Mouse (Mus musculus) G1E (cell line): ENCODE data around the gene Dnm1. TPM values are rescaled to one million over a fixed set of nuclear protein-coding genes. Genes with fewer than 3 reads are reported as not detected.

ENCODE experiments used
- ATAC-seq: 2 replicates; pipeline ENCODE4 v1.8.0; 2016; ENCODE audit warnings: mild to moderate bottlenecking; ENCODE audit not compliant: insufficient number of reproducible peaks, poor library complexity, low FRiP score, severe bottlenecking; ENCODE audit errors: extremely low read depth
- DNase-seq: peaks from one replicate; pipeline ENCODE4 v3.0.0; 2012; ENCODE audit warnings: low spot score
- H3K27me3 ChIP-seq: 2 replicates; pipeline ENCODE4 v1.6.1; 2012; ENCODE audit warnings: mild to moderate bottlenecking, low read length, inconsistent platforms; ENCODE audit not compliant: insufficient read depth
- H3K36me3 ChIP-seq: replicated peaks from 2 replicates; pipeline ENCODE3; 2012; ENCODE audit warnings: mild to moderate bottlenecking, inconsistent platforms
- H3K4me1 ChIP-seq: 2 replicates; pipeline ENCODE4 v1.6.1; 2012; ENCODE audit warnings: low read depth, low read length, inconsistent platforms, mixed read lengths; ENCODE audit not compliant: insufficient read depth
- H3K4me3 ChIP-seq: 2 replicates; pipeline ENCODE4 v1.5.1; 2012; ENCODE audit warnings: low read depth, mild to moderate bottlenecking, inconsistent platforms, low read length, moderate library complexity, mixed read lengths
- H3K9me3 ChIP-seq: replicated peaks from 2 replicates; pipeline ENCODE4 v1.6.1; 2012; ENCODE audit warnings: inconsistent platforms
- CTCF ChIP-seq: IDR thresholded peaks from 2 replicates; pipeline ENCODE4 v1.5.1; 2012; ENCODE audit warnings: low read depth, low read length, inconsistent platforms, mixed read lengths
- GATA1 ChIP-seq: IDR thresholded peaks from 2 replicates; pipeline ENCODE4 v1.6.1; 2012; ENCODE audit warnings: borderline replicate concordance, low read length, inconsistent platforms, mixed read lengths
- GATA2 ChIP-seq: IDR thresholded peaks from 2 replicates; pipeline ENCODE4 v1.6.1; 2012; ENCODE audit warnings: low read depth, low read length, inconsistent platforms, borderline replicate concordance
- POLR2AphosphoS5 ChIP-seq: IDR thresholded peaks from 2 replicates; pipeline ENCODE4 v1.6.1; 2012; ENCODE audit warnings: low read depth, low read length, inconsistent platforms; ENCODE audit not compliant: insufficient replicate concordance
- TAL1 ChIP-seq: conservative IDR thresholded peaks from 2 replicates; pipeline ENCODE4 v1.6.1; 2012; ENCODE audit warnings: low read depth, low read length, inconsistent platforms, mixed read lengths
- polyA plus RNA-seq: library from polyadenylated mRNA; stranded (reverse); fragments of >175 nt; gene quantifications from 2 replicates; pipeline ENCODE4 v1.2.3, GENCODE M21; 2012
- total RNA-seq, 2 experiments: library from RNA; stranded (forward) in 1 of 2; stranded (reverse) in 1 of 2; fragments of 200-1000 nt in 1 of 2; fragments of >200 nt in 1 of 2; fragmentation: Nextera tagmentation in 1 of 2; gene quantifications; 2 replicates each; pipeline ENCODE4 v1.2.3; 2014 to 2017

Dnm1 gene
- total and polyA plus RNA-seq, 3 experiments: 0.05 to 0.14 TPM; not detected in 1

- peaks cover 29% of the 10 kb centered on the region for H3K4me1 ChIP-seq
- ATAC-seq (no peak), DNase-seq (no peak)
- no peaks in the 10 kb centered on the region for H3K9me3 ChIP-seq
- peaks cover 71% of the 10 kb centered on the region for H3K27me3 ChIP-seq
- H3K4me3 ChIP-seq: no peak overlapping the region
- TF ChIP-seq CTCF (no peak), TAL1 (no peak), GATA1 (no peak), GATA2 (no peak), POLR2AphosphoS5 (no peak)
- H3K36me3 ChIP-seq: no peaks in the 10 kb centered on the region
Observed at GRCm38 (mm10) chr2:32349625-32350255, 3.4 kb downstream of the Dnm1 start.

GRCm38 (mm10) chr2:32348311-32348710 is 4.8 kb downstream of the Dnm1 start:
- no peaks in the 10 kb centered on the region for H3K9me3 ChIP-seq
- H3K36me3 ChIP-seq: no peaks in the 10 kb centered on the region
- H3K4me1 ChIP-seq: peaks cover 19% of the 10 kb centered on the region
- H3K4me3 ChIP-seq: no peak overlapping the region
- no peak for TF ChIP-seq GATA1
- TF ChIP-seq POLR2AphosphoS5: no peak
- no peak for TF ChIP-seq GATA2
- no peak for TF ChIP-seq TAL1
- TF ChIP-seq CTCF: no peak
- peaks cover 83% of the 10 kb centered on the region for H3K27me3 ChIP-seq
- DNase-seq (no peak), ATAC-seq (no peak)

- peaks cover 83% of the 10 kb centered on the region for H3K27me3 ChIP-seq
- DNase-seq (no peak), ATAC-seq (no peak)
- H3K4me3 ChIP-seq: no peak overlapping the region
- H3K9me3 ChIP-seq: no peaks in the 10 kb centered on the region
- TF ChIP-seq GATA2: no peak
- no peak for TF ChIP-seq TAL1
- no peak for TF ChIP-seq CTCF
- no peaks in the 10 kb centered on the region for H3K36me3 ChIP-seq
- H3K4me1 ChIP-seq: peaks cover 8% of the 10 kb centered on the region; the same call in 1 of the 2 replicates
Observed at GRCm38 (mm10) chr2:32347019-32347418, 6.1 kb downstream of the Dnm1 start.

GRCm38 (mm10) chr2:32344598-32345321 is 8.4 kb downstream of the Dnm1 start:
- H3K4me1 ChIP-seq: 0 out of 2 replicates have a peak, but pooled peaks cover 8% of the 10 kb centered on the region
- no peak for TF ChIP-seq GATA2
- TF ChIP-seq CTCF: no peak
- TF ChIP-seq GATA1: no peak
- no peak for TF ChIP-seq TAL1
- no peak for TF ChIP-seq POLR2AphosphoS5
- peaks cover 74% of the 10 kb centered on the region for H3K27me3 ChIP-seq
- no peaks in the 10 kb centered on the region for H3K9me3 ChIP-seq
- DNase-seq (no peak), ATAC-seq (no peak; the same call in 1 of the 2 replicates)
- no peak overlapping the region for H3K4me3 ChIP-seq
- H3K36me3 ChIP-seq: no peaks in the 10 kb centered on the region

- no peaks in the 10 kb centered on the region for H3K9me3 ChIP-seq
- no peaks in the 10 kb centered on the region for H3K36me3 ChIP-seq
- 0 out of 2 replicates have a peak, but pooled peaks cover 5% of the 10 kb centered on the region for H3K4me1 ChIP-seq
- ATAC-seq (no peak), DNase-seq (no peak)
- no peak overlapping the region for H3K4me3 ChIP-seq
- H3K27me3 ChIP-seq: peaks cover 68% of the 10 kb centered on the region
- TF ChIP-seq CTCF (no peak), GATA1 (no peak), GATA2 (no peak), POLR2AphosphoS5 (no peak), TAL1 (no peak)
Observed at GRCm38 (mm10) chr2:32344056-32344455, 9.1 kb downstream of the Dnm1 start.

GRCm38 (mm10) chr2:32343351-32343671 is 9.8 kb downstream of the Dnm1 start:
- ATAC-seq (no peak), DNase-seq (no peak)
- Histone ChIP-seq H3K27me3 (peaks cover 61% of the 10 kb centered on the region), H3K36me3 (no peaks in the 10 kb centered on the region), H3K9me3 (no peaks in the 10 kb centered on the region), H3K4me3 (no peak overlapping the region), H3K4me1 (0 out of 2 replicates have a peak, but pooled peaks cover 3% of the 10 kb centered on the region)
- TF ChIP-seq POLR2AphosphoS5: no peak
